Mouse (Mus musculus): ENCODE measurements around the gene Prom2.

The Prom2 gene

DNA sequence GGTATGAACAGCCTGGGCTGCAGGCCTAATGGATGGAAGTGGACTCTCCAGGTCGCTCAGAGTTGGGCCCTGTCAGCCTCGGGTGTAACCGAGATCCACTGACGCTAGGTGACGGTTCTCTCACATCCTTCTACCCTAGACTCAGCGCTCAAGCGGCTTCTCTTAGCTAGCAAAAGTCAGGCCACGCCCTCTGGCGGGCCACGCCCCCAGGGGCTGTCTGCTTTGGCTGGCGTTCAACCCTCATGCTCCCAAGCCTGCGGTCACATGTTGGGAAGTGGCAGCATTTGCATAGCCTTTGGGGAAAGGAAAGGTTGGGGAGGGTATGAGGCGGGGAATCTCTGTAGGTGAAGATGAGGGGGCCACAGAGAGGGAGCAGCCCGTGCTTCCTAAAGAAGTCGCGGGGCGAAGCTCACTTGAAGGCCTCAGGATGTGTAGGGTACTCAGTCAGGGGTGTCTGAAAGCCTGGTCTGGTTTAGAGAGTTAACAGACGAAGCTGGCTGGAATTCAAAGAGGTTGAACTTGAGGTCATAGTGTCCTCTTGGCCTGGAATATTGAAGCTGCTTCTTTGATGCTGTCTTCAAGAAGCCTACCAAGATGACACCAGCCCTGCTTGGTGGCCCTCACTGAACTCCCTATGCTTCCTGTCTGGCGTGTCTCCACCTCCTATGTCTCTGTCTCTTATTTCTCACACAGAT, 56.6 kb downstream of the Prom2 start:
- peak in 1 of 2 experiments; percentile 23 for DNase-seq (ENCODE audit: low spot score in 2 of 2)

- DNase-seq (ENCODE audit: low spot score in 2 of 2): no peak
Measured at GRCm38 (mm10) chr2:127483001-127483400, 58.3 kb downstream of the Prom2 start.

DNA sequence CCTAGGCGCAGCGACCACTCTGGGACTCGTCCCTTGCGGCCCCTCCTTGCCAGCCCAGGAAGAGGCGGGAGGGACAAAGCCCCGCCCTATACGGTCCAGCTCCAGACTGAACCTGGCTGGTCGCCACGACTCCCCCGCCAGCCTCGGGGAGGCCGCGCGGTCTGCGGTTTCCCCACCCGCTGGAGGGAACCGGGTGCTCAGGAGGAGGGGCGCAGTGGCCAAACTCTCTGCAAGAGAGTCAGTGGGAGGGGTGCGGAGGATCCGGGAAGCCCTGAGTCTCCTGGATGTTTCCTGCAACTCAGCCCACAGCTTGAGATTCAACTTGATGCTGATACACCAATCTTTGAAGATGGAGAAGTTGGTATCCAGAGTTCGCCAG, 58.7 kb downstream of the Prom2 start:
- DNase-seq (ENCODE audit: low spot score in 2 of 2): no peak

DNA sequence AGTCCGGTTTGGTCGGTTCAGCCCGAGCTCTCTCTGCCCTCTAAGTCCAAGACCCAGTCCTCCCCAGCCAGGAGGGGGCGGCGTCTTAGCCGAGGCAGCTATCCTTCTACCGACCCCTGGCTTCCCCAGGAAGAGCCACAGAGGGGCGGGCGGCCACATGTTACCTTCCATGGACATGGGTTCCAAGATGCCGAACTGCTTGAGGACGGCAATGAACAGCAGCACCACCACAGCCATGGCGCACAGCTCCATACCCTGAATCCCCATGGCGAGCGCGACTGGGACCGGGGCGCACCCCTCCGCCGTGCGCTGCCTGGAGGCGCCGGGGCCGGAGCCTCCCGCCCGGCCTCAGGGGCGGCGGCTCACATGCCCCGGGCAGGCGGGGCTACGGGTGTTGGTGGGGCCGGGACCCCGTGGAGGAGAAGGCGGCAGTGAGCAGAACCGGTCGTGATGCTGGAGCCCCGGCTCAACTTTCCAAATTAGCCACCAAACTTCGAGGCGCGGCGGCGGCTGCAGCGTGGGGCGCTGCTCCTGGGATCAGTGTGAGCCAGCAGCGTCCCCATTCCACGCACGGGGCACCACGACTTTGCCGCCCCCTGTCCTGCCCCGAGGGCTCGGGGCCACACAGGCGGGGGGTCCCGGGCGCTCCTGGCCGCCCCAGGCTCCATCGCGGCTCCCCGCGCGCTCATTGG, 59.3 kb downstream of the Prom2 start:
- no peak for DNase-seq (ENCODE audit: low spot score in 2 of 2)

- no peak for DNase-seq (ENCODE audit: low spot score in 2 of 2)
Measured at GRCm38 (mm10) chr2:127479763-127480162, 61.5 kb downstream of the Prom2 start.

DNA sequence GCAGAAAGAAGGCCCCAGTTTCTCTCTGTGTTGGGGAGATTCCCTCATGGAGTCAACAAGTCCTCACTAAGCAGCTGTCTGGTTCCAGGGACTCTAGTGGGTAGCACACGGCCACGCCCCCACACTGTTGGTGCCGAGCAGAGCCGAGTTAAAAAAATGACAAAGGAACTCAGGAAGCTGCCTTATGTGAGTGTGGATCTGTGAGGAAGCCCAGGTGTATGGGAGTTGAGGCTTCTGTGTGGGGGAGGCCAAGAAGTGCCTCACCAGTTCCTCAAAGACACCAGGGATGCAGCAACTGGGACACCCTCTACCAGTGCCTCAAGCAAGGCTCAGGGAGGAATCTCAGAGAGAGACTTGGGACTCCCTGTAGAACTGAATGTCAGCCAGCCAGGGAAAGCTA, 62.1 kb downstream of the Prom2 start:
- DNase-seq (ENCODE audit: low spot score in 2 of 2): no peak

All from spleen, postnatal 4 days (tissue).